Mouse (Mus musculus) hindbrain, embryonic 13.5 days (tissue): Measurements from ENCODE around the gene Tmem161a. TPM values are rescaled to one million over a fixed set of nuclear protein-coding genes. Genes with fewer than 3 reads are reported as not detected.

Source experiments
- polyA plus RNA-seq: library from polyadenylated mRNA; unstranded; fragments of >200 nt; fragmentation: Nextera tagmentation; extraction: Ambion mirVana; gene quantifications from 2 replicates; pipeline ENCODE4 v1.2.1, GENCODE M21; 2015

Gene Tmem161a
- polyA plus RNA-seq, 1 experiment from 2014 or later, result 44.3 TPM

Other genes starting within 250 kb of the Tmem161a start
- 25.0 and 26.6 TPM in 2 replicates for gene Gatad2a, start 176.0 kb upstream of the Tmem161a start, polyA plus RNA-seq
- 72.0 and 80.7 TPM in 2 replicates for gene Mau2, start 129.6 kb upstream of the Tmem161a start, polyA plus RNA-seq
- 61.0 and 68.6 TPM in 2 replicates for gene Sugp1, start 129.5 kb upstream of the Tmem161a start, polyA plus RNA-seq
- 1.9 TPM in 2 replicates for gene Tm6sf2, start 99.4 kb upstream of the Tmem161a start, polyA plus RNA-seq
- 0.39 and 0.75 TPM in 2 replicates for gene Hapln4, start 88.9 kb upstream of the Tmem161a start, polyA plus RNA-seq
- 128 and 135 TPM in 2 replicates for gene Ncan, start 51.5 kb upstream of the Tmem161a start, polyA plus RNA-seq
- 32.6 and 36.4 TPM in 2 replicates for gene Nr2c2ap, start 41.0 kb upstream of the Tmem161a start, polyA plus RNA-seq
- 12.5 and 14.3 TPM in 2 replicates for gene Rfxank, start 33.2 kb upstream of the Tmem161a start, polyA plus RNA-seq
- gene Borcs8, start 32.9 kb upstream of the Tmem161a start, polyA plus RNA-seq, result 53.6 and 58.2 TPM in 2 replicates
- 0.40 TPM in 2 replicates for gene Mef2b, start 32.6 kb upstream of the Tmem161a start, polyA plus RNA-seq
- 5.3 and 5.4 TPM in 2 replicates for gene Slc25a42, start 39.9 kb downstream of the Tmem161a start, polyA plus RNA-seq
- 72.1 and 81.8 TPM in 2 replicates for gene Sugp2, start 61.9 kb downstream of the Tmem161a start, polyA plus RNA-seq
- 79.1 and 89.7 TPM in 2 replicates for gene Armc6, start 62.1 kb downstream of the Tmem161a start, polyA plus RNA-seq
- gene Homer3, start 110.5 kb downstream of the Tmem161a start, polyA plus RNA-seq, result 47.0 TPM in 2 replicates
- gene Ddx49, start 130.1 kb downstream of the Tmem161a start, polyA plus RNA-seq, result 45.8 and 50.9 TPM in 2 replicates
- gene Cope, start 130.2 kb downstream of the Tmem161a start, polyA plus RNA-seq, result 275 and 288 TPM in 2 replicates
- 24.5 and 25.1 TPM in 2 replicates for gene Cers1, start 143.4 kb downstream of the Tmem161a start, polyA plus RNA-seq
- 1.2 and 2.6 TPM in 2 replicates for gene Gdf1, start 157.5 kb downstream of the Tmem161a start, polyA plus RNA-seq
- gene Upf1, start 180.9 kb downstream of the Tmem161a start, polyA plus RNA-seq, result 14.4 and 15.9 TPM in 2 replicates
- 0.14 and 0.96 TPM in 2 replicates for gene Comp, start 201.2 kb downstream of the Tmem161a start, polyA plus RNA-seq